Mouse (Mus musculus): ENCODE results near the gene Tex36. TPM values are rescaled to one million over a fixed set of nuclear protein-coding genes. Genes with fewer than 3 reads are reported as not detected.

Tex36 gene
- not detected for total RNA-seq (2021)
- long read RNA-seq, experiment 1: 0 reads
- long read RNA-seq, experiment 2: 0 reads

DNA sequence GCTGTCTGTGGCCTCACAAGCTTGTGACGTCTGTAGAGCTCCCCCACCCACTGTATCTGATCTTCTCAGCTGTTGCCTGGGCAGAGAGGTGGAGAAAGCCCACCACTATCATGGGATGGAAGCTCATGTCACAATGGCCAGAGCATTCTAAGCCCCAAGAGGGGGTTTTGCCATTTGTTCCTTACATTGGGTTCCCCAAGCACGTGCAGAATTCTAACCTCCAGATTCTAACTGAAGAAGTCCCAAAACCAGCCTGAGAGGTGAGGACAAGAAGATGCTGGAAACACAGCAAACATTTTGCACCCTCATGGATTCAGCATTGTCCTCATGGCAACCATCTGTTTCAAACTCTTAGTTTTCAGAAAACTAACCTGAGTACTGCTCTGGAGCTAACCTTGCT lies at the start of gene Tex36:
Gene Tex36, minus strand, starts transcription at position 101 of the 400 bp plus-strand sequence.
- no peak for DNase-seq

DNA sequence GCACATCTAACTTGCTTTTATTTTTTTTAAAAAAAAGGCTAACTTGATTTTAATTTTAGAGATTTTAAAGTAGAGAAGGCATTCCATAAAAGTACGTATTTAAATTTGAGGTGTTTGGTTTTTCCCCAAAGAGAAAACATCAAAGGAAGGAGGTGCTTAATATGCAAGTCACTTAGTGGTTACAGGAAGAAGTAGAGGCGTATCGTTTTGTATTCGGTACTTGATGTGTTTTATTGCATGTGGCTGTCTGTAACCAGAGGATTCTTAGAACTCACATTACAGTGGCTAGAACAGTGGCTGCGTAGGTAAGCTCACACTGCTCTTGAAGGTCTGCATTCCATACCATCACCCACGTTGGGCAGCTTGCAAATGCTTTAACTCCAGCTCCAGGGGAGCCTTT lies 43.8 kb upstream of the Tex36 start:
- DNase-seq: no peak

DNA sequence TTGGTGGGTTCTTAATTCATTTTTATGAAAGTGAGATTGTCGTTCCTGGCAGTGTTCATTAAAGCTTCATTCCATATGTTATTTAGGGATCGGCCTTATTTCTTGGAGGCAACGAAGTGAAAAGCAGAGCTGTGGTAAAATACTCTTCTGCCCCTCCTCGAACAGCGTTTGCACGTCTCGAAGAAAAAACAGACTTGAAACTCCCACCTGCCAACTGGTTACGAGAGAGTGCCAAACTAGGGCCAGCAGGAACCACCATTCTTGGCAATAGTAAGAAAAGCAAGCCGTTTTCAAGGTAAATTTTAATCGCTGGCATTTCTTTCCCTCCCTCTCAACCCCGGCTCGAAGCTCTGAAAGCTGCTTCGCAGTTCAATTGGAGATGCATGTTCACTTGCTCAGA lies 36.9 kb upstream of the Tex36 start:
- DNase-seq: no peak

GRCm38 (mm10) chr7:133638306-133638705 lies 36.3 kb upstream of the Tex36 start:
- DNase-seq: no peak

DNA sequence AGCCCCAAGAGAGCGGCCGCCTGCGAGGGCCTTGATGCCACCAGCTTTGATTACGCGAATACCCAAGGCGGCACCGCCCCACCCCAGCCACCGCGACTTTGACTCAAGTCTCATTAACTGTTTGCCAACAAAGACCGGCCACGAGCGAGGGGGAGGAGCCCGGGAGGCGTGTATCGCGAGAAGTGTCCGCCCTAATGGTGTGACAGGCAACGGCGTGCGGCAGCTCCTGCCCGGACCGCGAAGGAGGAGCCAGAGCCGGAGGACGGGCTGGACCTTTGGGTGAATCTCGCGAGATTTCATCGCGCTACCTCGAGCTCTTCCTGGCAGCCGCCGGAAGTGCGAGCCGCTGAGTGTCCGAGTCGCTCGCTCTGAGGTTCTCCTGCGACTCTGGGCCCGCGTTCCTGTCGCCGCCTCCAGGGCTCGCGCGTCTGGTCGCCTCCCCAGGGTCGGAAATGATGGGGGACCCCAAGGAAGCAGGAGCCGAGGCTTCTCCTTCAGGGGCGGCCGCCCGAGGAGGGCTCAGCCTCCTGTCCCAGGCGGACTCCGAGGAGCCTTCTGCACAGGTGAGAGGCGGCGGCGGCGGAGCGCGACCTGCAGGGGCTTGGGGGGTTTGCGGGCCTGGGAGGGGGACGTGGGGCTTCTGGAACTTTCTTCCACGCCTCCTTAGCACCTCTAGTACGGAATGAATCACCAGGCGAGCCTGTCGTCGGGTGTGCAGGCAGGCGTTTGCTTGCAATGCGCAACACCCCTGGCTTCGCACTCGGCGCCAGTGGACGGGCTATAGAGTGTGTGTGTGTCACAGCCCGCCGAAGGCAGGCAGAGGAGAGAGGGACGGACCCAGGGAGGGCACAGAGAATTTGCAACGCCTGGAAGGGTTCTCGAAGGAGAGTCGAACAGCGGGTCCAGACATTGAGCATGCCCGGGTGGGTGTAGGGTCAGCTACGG lies 35.7 kb upstream of the Tex36 start, which contains the start of gene Edrf1:
Gene Edrf1, plus strand, starts transcription at position 183 of the 945 bp plus-strand sequence.
- DNase-seq: peak; percentile 95

- DNase-seq: peak; percentile 90
These were observed 34.9 kb upstream of the Tex36 start for GRCm38 (mm10) chr7:133636738-133637352.

GRCm38 (mm10) chr7:133634932-133635650 lies 33.1 kb upstream of the Tex36 start:
- DNase-seq: no peak

DNA sequence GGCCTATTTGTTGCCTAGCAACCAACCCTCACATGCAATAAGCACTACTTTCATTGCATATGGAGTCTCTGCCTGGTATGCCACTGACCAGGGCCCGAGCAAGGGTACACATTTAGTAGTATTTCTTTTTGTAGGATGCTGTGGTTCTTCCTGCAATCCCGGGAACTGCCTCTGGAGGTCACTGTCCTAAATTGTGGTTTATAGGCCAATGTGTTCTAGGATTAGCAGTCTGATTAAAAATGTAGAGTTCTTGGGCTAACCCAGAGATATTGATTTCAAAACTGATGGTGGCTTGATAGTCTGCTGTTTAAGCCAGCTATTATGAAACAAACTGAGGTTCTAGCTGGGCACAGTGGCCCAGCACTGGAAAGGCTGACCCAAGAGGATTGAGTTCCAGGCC lies 30.5 kb upstream of the Tex36 start:
- DNase-seq: peak; percentile 54

DNA sequence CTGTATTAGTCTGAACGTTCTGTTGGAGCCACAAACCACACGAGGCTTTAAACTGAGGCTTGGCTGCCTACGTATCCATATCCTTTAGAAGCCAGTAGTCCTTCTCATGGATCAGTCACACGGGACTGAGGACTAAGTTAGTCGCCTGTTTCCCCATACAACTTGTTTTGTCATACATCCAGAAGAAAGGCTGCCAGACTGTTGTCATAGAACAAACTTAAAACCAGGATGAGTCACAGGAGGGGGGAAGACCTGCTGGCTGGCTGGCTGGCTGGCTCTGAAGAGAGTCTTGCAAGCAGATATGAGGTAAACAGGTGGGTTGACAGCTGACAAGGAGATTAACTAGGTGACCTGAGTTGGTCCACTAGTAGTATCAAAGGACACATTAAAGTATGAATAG lies 28.9 kb upstream of the Tex36 start:
- no peak for DNase-seq

GRCm38 (mm10) chr7:133627184-133627936 lies 25.4 kb upstream of the Tex36 start:
- no peak for DNase-seq

DNA sequence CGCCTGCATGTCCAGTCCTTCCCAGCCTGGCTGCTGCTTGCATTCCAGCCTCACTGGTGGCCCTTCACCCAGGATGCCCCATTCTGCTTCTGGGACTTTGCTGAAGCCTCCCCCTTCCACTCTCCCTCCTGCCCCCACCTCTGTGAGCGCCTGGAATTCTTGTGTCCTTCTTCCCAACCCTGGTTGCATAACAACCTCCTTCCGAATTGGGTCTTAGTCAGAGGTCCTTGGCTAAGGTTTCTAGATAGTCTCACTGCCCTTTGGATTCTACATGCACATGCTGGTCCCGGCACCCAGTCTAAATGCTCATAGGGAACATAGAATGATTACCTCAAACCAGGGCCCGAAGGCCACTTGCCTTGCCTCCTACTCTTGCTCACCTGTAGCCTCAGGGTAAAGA lies 21.3 kb upstream of the Tex36 start:
- DNase-seq: no peak

- no peak for DNase-seq
These were observed 18.8 kb upstream of the Tex36 start for GRCm38 (mm10) chr7:133620721-133621120.

GRCm38 (mm10) chr7:133612981-133613380 lies 11.0 kb upstream of the Tex36 start:
- DNase-seq: no peak

GRCm38 (mm10) chr7:133609585-133609984 lies 7.6 kb upstream of the Tex36 start:
- DNase-seq: no peak

- DNase-seq: no peak
These were observed 6.8 kb upstream of the Tex36 start for GRCm38 (mm10) chr7:133608631-133609340.

DNA sequence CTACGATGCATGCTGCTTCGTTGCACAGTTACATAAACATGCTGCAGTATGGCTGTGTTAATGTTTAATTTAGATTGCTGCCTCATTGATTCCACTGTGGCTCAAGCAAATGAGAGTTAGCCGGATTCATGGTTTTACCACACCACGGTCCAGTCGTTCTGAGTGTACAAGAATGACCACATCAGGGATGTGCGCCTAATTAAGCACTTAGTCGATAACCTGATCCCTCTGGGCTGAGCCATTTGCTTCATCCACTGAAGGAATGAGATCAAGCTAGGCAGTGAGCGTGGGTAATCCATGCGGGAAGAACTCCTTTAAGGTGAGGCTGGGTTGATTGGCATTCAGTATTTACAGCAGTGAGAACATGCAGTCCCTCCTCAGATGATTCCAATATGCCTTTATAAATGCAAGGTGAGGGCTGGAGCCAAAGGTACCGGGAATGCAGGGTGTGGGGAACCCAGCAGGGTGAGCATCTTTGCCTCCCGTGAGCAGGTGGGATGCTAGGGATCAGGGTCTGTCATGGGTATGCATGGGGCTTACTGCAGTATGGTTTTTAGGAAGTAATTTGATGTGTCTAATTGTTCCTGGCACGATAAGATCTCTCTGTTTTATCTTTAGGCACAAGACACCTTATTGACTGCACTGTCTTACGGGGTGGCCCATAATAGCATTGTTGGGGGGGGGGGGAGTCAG lies 6.1 kb upstream of the Tex36 start:
- no peak for DNase-seq

DNA sequence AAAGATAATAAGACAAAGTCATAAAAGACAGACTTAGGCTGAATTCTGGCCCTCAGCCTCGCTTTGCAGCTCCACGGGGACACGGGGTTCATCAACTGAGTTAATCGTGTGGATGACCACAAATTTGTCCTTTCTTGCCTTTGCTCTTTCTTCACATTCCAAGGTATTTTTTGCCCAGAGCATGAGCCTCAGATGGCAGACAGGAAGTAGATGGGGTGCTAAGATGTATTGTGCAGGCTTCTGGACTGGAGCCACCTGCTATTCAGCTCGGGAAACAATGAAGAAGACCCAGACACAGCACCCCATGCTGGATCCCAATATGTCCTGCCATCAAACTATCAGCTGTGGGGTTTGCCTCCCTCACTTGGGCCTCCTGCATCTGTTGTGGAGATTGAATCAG lies 5.4 kb upstream of the Tex36 start:
- no peak for DNase-seq

DNA sequence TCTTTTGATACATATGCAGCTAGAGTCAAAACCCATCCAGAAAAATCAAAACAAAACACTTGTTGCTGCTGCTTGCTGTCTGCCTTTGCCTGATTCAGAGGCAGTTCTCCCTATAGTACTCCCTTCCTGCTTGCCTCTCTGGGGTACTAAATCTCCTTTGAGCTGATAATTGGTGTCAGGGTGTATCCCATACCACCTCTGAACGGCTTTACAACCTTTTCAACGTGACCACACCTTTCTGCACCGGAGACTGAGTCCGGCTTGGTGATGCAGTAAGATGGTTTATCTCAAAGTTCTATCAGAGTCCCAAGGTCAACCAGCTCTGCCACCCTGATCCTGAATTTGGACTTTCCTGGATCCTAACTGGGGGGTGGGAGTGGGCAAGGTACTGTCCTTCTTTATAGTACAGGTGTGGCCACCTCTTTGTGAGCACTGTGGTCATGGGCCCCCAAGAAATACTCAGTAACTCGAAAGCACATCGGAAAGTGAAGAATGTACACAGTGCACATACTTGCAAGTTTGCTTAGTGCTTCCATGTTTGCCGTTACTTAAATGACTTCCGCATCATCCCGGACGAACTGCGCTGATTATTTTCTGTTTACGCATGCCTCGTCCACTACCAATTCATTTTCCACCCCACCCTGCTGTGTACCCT lies 2.6 kb upstream of the Tex36 start:
- no peak for DNase-seq

- no peak for DNase-seq
These were observed 1.2 kb upstream of the Tex36 start for GRCm38 (mm10) chr7:133603156-133603555.

- no peak for DNase-seq
These were observed 1.4 kb downstream of the Tex36 start for GRCm38 (mm10) chr7:133600558-133600957.

Measured in gastrocnemius, postnatal 10 days (tissue).